Mouse (Mus musculus) olfactory bulb, adult 2 months (tissue): ENCODE data around the gene Xrn1.

Experiments
- CTCF ChIP-seq: fragments of 200-500 bp; IDR thresholded peaks from 2 replicates; pipeline ENCODE4 v1.5.1; 2012; ENCODE audit warnings: low read depth, mild to moderate bottlenecking, low read length, moderate library complexity; ENCODE audit not compliant: insufficient read depth
- POLR2A ChIP-seq: fragments of 200-500 bp; IDR thresholded peaks from 2 replicates; pipeline ENCODE4 v1.6.1; 2012; ENCODE audit warnings: mild to moderate bottlenecking, low read depth, low read length, moderate library complexity; ENCODE audit not compliant: insufficient read depth

DNA sequence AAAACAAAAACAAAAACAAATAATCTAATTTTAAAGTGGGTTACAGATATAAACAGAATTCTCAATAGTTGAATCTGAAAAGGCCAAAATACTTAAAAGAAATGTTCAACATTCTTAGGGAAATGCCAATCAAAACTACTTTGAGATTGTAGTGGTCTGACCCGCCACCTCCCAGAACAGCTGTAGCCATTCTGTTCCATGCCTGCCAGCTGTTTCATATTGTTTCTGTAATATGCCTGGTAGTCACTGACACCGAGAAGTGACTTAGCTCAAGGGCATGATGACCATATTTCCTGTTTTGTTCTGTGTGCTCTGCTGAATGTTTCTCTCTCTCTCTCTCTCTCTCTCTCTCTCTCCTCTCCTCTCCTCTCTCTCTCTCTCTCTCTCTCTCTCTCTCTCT, 112.9 kb downstream of the Xrn1 start:
- TF ChIP-seq CTCF (no peak), POLR2A (no peak)
